Mouse (Mus musculus): ENCODE measurements around the gene Phf21b.

- TF ChIP-seq CTCF (IDR thresholded peaks at IDR 0.05; ENCODE audit: control insufficient read depth, insufficient read depth, insufficient replicate concordance, low read depth, low read length), result no peak
- no peak for TF ChIP-seq POLR2A (IDR thresholded peaks at IDR 0.05; ENCODE audit: control insufficient read depth, low read depth, low read length)
Observed at GRCm38 (mm10) chr15:84828603-84829002, 27.2 kb downstream of the Phf21b start.

Measured in testis, adult 2 months (tissue).